Mouse (Mus musculus) neural tube, embryonic 15.5 days (tissue): ENCODE results near the gene Palld. TPM values are rescaled to one million over a fixed set of nuclear protein-coding genes. Genes with fewer than 3 reads are reported as not detected.

Experiments used
- ATAC-seq: fragments of 200-750 bp; cut with Nextera tagmentation; 2 replicates; pipeline ENCODE4 v1.8.0; 2017; ENCODE audit warnings: mild to moderate bottlenecking, moderate TSS enrichment, moderate library complexity; ENCODE audit not compliant: low FRiP score
- H3K27ac ChIP-seq: fragments of 300-500 bp; sonication (generic); replicated peaks from 2 replicates; pipeline ENCODE4 v1.5.1; 2015; ENCODE audit warnings: mild to moderate bottlenecking, inconsistent platforms
- H3K27me3 ChIP-seq: fragments of 300-500 bp; sonication (generic); replicated peaks from 2 replicates; pipeline ENCODE4 v1.6.1; 2015; ENCODE audit warnings: inconsistent platforms
- H3K36me3 ChIP-seq: fragments of 300-500 bp; sonication (generic); 2 replicates; pipeline ENCODE4 v1.6.1; 2015; ENCODE audit warnings: inconsistent platforms
- H3K4me1 ChIP-seq: fragments of 300-500 bp; sonication (generic); 2 replicates; pipeline ENCODE4 v1.6.1; 2015; ENCODE audit warnings: inconsistent platforms
- H3K4me2 ChIP-seq: fragments of 300-500 bp; sonication (generic); 2 replicates; pipeline ENCODE4 v1.6.1; 2015; ENCODE audit warnings: inconsistent platforms, mild to moderate bottlenecking, moderate library complexity
- H3K4me3 ChIP-seq: fragments of 300-500 bp; sonication (generic); replicated peaks from 2 replicates; pipeline ENCODE4 v1.5.1; 2015; ENCODE audit warnings: mild to moderate bottlenecking, inconsistent platforms
- H3K9ac ChIP-seq: fragments of 300-500 bp; sonication (generic); replicated peaks from 2 replicates; pipeline ENCODE4 v1.6.1; 2015; ENCODE audit warnings: mild to moderate bottlenecking, inconsistent platforms
- H3K9me3 ChIP-seq: fragments of 300-500 bp; sonication (generic); replicated peaks from 2 replicates; pipeline ENCODE4 v1.6.1; 2016; ENCODE audit warnings: inconsistent platforms
- WGBS: fragments of 180-500 bp; shearing (Covaris S2); methylation state at CpG from one replicate; pipeline ENCODE4 v1.1.7; 2015; ENCODE audit warnings: mixed read lengths; 5-methylcytosine and 5-hydroxymethylcytosine counted together
- polyA plus RNA-seq: library from polyadenylated mRNA; unstranded; fragments of >200 nt; fragmentation: Nextera tagmentation; extraction: Ambion mirVana; gene quantifications from 2 replicates; pipeline ENCODE4 v1.2.1, GENCODE M21; 2015

Gene Palld
- polyA plus RNA-seq, 1 experiment from 2014 or later = 16.0 TPM

DNA sequence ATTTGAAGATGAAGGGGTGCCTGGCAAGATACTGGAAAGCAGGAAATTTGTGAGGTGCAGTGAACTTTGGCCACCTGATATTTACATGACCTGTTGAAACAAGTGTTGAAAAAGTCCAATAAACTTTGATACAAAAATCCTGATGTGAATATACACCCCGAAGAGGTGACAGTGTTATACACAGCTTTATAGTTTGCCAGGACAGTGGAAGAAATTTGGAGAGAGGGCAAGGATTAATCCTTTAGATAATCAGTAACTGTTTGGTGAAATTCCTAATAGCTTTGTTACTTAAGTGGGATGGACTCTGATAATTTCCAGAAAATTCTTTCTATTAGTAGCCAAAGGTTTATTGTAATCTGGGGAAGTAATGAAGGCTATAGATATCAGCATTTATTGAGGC is 314.2 kb downstream of the Palld start:
- no peak overlapping the region for H3K27ac ChIP-seq
- H3K9ac ChIP-seq = no peak overlapping the region
- no peaks in the 10 kb centered on the region for H3K27me3 ChIP-seq
- H3K4me3 ChIP-seq = no peak overlapping the region
- no peaks in the 10 kb centered on the region for H3K36me3 ChIP-seq
- H3K4me1 ChIP-seq = peaks cover 21% of the 10 kb centered on the region
- no peak overlapping the region for H3K4me2 ChIP-seq
- no peaks in the 10 kb centered on the region for H3K9me3 ChIP-seq
- 90% methylated on average over 1 of the region's 1 CpGs for WGBS
- ATAC-seq = no peak

DNA sequence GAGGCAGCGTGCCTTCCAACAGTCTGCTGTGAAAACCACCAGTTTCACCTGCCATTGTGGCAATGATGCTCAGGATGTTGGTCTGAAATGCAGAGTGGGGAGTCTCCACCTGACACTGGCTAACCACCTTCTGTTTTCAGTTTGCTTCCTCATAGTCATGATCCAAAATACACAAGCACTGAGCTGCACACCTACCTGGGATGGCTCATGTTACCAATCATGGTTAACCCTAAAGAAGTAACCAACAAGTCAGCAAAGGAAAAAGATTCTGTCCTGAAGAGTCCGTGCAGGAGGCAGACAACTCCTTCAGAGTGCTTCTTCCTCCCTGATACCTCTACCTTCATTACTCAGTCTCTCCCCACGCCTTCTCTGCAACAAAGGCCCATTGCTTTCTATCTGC is 314.8 kb downstream of the Palld start:
- Histone ChIP-seq H3K36me3 (no peaks in the 10 kb centered on the region), H3K27ac (no peak overlapping the region), H3K9me3 (no peaks in the 10 kb centered on the region), H3K27me3 (no peaks in the 10 kb centered on the region), H3K9ac (no peak overlapping the region), H3K4me2 (no peak overlapping the region), H3K4me3 (no peak overlapping the region), H3K4me1 (peaks cover 18% of the 10 kb centered on the region)
- ATAC-seq = no peak
- WGBS = 73% methylated on average over 3 of the region's 3 CpGs

DNA sequence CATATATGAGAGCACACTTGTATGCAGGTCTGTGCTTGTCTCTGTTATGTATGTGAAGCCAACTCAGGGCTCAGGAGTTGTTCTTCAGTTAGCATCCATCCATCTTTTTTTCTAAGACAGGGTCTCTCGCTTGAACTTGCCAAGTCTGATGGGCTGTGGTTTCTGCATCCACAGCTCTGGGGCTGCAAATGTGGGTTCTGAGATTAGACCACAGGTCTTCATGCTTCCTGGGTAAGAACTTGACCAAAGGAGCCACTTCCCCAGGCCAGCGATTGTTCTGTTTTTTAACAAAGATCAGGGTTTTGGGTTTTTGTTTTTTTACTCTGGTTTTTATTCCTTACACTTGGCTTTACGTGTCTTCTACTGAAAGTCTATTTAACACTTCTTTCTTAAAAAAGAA is 316.0 kb downstream of the Palld start:
- H3K36me3 ChIP-seq = no peaks in the 10 kb centered on the region
- no peaks in the 10 kb centered on the region for H3K27me3 ChIP-seq
- no peak overlapping the region for H3K27ac ChIP-seq
- no peak overlapping the region for H3K9ac ChIP-seq
- H3K9me3 ChIP-seq = no peaks in the 10 kb centered on the region
- no peak overlapping the region for H3K4me3 ChIP-seq
- peaks cover 17% of the 10 kb centered on the region for H3K4me1 ChIP-seq
- no peak overlapping the region for H3K4me2 ChIP-seq
- 91% methylated on average over 3 of the region's 3 CpGs for WGBS
- no peak for ATAC-seq

DNA sequence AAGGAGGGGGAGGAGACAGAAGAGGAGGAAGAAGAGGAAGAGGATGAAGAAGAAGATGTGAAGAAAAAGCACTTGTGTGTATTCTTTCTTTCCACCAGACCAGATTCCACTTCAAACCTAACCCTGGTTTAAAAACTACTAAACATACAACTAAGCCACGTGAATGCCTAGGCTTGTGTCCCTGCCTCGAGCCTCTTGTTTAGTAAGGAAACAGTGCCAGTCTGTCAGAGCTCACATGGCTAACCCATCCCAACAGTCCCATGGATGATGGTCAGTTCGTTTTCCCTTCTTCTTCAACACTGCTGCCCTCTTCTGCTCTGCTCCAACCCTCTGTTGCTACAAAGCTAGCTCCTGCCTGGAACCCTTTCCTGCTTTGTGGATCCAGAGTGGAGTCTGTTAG is 316.7 kb downstream of the Palld start:
- WGBS = 78% methylated on average over 3 of the region's 3 CpGs
- no peak for ATAC-seq
- H3K27ac ChIP-seq = no peak overlapping the region

DNA sequence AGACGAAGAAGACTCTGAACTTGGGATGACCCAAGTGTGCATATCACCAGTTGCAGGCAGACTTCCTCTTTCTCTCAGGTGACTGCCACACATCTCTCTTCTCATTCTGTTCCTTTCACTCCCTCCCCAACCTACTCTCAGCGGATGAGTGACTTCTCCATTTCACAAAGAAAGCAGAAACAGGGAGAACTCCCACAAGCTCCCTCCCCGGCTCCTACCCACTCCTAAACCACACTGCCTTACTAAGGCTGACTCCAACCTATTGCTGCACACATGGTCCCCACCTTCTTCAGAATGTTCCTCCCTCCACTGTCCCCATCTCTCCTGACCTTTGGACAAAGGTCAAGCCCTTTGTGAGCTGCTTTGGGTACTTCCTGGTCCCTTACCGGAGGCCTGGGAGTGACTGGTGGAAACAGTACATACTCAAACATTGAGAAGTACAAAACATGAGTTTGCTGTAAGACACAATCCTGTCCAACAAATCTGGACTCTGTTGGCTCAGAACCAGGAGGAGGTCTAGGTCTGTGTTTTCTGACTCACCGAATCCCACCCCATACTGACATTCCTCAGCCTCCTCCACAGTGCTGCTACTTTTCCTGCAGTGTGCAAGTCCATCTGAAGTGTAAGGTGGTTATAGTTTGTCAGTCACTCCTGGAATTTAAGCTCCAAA is 317.6 kb downstream of the Palld start:
- H3K27ac ChIP-seq = no peak overlapping the region
- H3K4me2 ChIP-seq = no peak overlapping the region
- H3K36me3 ChIP-seq = no peaks in the 10 kb centered on the region
- no peak for ATAC-seq
- H3K27me3 ChIP-seq = no peaks in the 10 kb centered on the region
- no peak overlapping the region for H3K9ac ChIP-seq
- peaks cover 5% of the 10 kb centered on the region for H3K4me1 ChIP-seq
- no peak overlapping the region for H3K4me3 ChIP-seq
- no peaks in the 10 kb centered on the region for H3K9me3 ChIP-seq
- 86% methylated on average over 5 of the region's 5 CpGs for WGBS

More for the DNA sequence above, 316.7 kb downstream of the Palld start:
- Histone ChIP-seq H3K4me1 (peaks cover 9% of the 10 kb centered on the region), H3K4me2 (no peak overlapping the region), H3K9me3 (no peaks in the 10 kb centered on the region), H3K27me3 (no peaks in the 10 kb centered on the region), H3K4me3 (no peak overlapping the region), H3K36me3 (no peaks in the 10 kb centered on the region), H3K9ac (no peak overlapping the region)

DNA sequence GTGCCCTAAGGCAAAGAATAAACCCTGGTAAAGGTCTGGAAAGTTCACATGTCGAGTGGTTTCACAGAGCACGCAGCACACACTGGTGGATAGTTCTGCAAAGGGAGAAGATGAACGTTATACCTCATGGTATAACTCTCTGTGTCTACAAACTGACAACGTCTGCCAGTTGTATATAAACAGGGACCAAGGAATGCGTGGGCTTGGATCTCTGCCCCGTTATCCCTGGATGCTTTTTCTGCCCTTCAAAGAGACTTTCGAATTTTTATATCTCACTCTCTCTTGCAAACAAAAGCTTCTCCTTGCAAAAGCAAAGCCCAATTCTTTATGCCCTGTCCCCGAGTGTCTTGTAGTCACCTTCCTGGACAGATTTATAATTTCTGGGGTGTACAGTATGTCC is 319.9 kb downstream of the Palld start:
- 79% methylated on average over 8 of the region's 8 CpGs for WGBS
- no peak overlapping the region for H3K4me2 ChIP-seq
- no peaks in the 10 kb centered on the region for H3K27me3 ChIP-seq
- no peaks in the 10 kb centered on the region for H3K36me3 ChIP-seq
- H3K4me3 ChIP-seq = no peak overlapping the region
- ATAC-seq = no peak
- H3K9me3 ChIP-seq = no peaks in the 10 kb centered on the region
- peaks cover 5% of the 10 kb centered on the region; the same call in 1 of the 2 replicates for H3K4me1 ChIP-seq
- H3K27ac ChIP-seq = no peak overlapping the region
- no peak overlapping the region for H3K9ac ChIP-seq

DNA sequence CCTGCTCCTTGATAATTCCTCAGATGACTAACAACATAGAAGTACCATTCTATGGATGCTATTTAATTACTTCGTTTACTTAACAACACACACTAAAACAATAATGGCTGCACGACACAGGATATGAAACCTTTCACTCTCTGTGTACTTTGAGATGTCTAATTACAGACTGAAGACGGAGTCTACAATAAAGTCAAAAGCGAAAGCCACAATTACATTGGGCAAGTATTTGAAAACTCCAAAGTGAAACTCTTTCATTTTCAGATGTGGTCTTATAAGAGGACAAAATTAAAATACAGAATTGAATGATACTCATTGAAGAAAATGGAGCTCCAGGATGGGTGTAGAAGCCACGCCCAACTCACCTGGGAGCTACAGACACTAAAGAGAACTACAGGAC is 321.2 kb downstream of the Palld start:
- no peaks in the 10 kb centered on the region for H3K9me3 ChIP-seq
- 82% methylated on average over 5 of the region's 5 CpGs for WGBS
- H3K4me3 ChIP-seq = no peak overlapping the region
- H3K36me3 ChIP-seq = no peaks in the 10 kb centered on the region
- no peak overlapping the region for H3K27ac ChIP-seq
- H3K4me1 ChIP-seq = peaks cover 5% of the 10 kb centered on the region; the same call in 1 of the 2 replicates
- no peak for ATAC-seq
- H3K4me2 ChIP-seq = no peak overlapping the region
- no peak overlapping the region for H3K9ac ChIP-seq
- no peaks in the 10 kb centered on the region for H3K27me3 ChIP-seq

DNA sequence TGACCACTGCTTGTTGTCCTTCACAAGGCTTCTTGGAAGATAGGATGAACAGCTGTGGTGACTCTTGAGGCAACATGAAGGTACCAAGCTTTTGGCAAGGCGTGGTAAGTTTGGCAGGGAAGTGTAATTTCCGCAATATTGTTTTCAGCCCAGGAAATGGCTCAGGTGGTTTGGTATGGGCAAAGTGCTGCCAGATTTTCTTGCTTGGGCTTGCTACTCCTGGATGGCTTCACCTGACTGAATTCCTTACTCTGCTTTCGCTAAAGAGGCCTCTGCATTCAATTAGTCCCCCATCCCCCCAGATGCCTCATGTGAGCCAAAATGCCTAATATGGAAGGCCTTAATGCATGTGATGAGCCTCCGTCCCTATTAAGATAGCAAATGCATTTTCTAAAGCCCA is 322.7 kb downstream of the Palld start:
- H3K4me3 ChIP-seq = no peak overlapping the region
- WGBS = 75% methylated on average over 4 of the region's 4 CpGs
- H3K9me3 ChIP-seq = no peaks in the 10 kb centered on the region
- H3K9ac ChIP-seq = no peak overlapping the region
- H3K27me3 ChIP-seq = no peaks in the 10 kb centered on the region
- no peak overlapping the region for H3K4me2 ChIP-seq
- H3K4me1 ChIP-seq = peaks cover 5% of the 10 kb centered on the region; the same call in 1 of the 2 replicates
- no peak for ATAC-seq
- H3K36me3 ChIP-seq = no peaks in the 10 kb centered on the region
- no peak overlapping the region for H3K27ac ChIP-seq

DNA sequence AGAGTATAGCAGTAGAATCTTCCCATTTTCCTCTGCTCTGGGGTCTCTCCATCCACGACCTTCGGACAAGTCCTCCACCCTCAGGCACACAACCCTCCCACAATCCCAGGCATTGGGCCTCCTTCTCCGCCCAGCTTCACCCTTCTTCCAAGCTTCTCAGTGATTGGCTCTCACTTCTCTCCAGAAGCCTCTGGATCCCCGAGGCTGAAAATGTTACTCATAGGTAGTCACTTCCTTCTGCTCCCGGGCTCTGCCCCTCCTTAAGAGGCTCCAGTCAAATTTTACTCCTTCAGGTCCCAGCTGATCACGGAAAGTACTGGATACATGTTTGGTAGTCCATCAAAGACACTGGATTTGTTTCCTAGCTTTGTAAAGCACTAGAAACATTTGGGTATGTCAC is 323.7 kb downstream of the Palld start:
- WGBS = 91% methylated on average over 6 of the region's 6 CpGs
- H3K9me3 ChIP-seq = no peaks in the 10 kb centered on the region
- no peak overlapping the region for H3K9ac ChIP-seq
- H3K4me3 ChIP-seq = no peak overlapping the region
- no peak overlapping the region for H3K27ac ChIP-seq
- peaks cover 5% of the 10 kb centered on the region; the same call in 1 of the 2 replicates for H3K4me1 ChIP-seq
- no peak overlapping the region for H3K4me2 ChIP-seq
- ATAC-seq = no peak
- H3K36me3 ChIP-seq = no peaks in the 10 kb centered on the region
- no peaks in the 10 kb centered on the region for H3K27me3 ChIP-seq

DNA sequence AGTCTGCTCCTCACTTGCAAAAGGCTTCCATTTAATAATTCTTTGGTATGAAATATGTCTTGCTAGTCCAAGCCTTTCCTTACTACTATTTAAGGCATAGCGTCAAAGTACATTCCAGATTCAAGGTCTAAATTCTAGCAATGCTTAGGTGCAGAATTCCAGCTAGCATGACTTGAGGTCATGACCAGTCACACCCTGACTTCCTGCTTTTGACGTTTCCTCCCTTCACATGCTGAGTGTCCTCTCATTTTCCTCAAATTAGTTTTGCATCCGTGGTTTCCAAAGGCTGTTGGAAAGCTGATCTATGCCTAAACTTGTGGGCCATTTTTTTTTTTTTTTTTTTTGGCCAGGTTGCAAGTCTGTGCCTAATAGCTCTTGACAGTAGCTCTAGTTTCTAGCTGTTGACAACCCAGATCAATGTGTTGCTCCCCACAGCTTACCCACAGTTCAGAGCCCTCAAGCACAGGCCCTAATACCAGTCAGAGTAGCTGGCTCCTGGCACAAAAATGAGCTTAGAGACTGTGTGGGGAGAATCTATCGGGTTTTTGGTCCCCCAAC is 327.3 kb downstream of the Palld start:
- 68% methylated on average over 4 of the region's 4 CpGs for WGBS
- ATAC-seq = no peak
- Histone ChIP-seq H3K9ac (no peak overlapping the region), H3K27me3 (no peaks in the 10 kb centered on the region), H3K4me1 (peaks cover 5% of the 10 kb centered on the region; the same call in 1 of the 2 replicates), H3K9me3 (no peaks in the 10 kb centered on the region), H3K4me3 (no peak overlapping the region), H3K27ac (no peak overlapping the region), H3K36me3 (no peaks in the 10 kb centered on the region), H3K4me2 (no peak overlapping the region)

DNA sequence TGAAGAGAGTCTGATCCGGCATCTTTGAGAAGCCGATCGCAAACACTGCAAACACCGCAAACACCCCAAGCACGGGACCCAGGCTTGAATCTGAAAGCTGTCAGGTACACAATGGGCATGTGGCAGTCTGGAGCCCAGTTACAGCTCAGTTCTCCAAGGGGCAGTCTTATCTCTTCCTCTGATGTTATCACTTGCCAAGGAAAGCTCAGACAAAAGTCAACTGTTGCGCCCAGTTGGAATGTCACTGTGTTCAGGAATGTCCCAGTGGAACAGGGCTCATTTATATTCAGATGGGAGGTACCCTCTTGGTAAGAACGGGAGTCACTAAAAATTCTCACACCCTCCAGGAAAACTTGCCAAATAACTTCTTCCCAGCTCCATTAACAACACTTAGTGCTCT is 328.0 kb downstream of the Palld start:
- Histone ChIP-seq H3K27ac (no peak overlapping the region), H3K27me3 (no peaks in the 10 kb centered on the region), H3K36me3 (no peaks in the 10 kb centered on the region), H3K4me1 (no peaks in the 10 kb centered on the region), H3K4me2 (no peak overlapping the region), H3K4me3 (no peak overlapping the region), H3K9me3 (no peaks in the 10 kb centered on the region), H3K9ac (no peak overlapping the region)
- WGBS = 86% methylated on average over 7 of the region's 7 CpGs
- ATAC-seq = no peak

DNA sequence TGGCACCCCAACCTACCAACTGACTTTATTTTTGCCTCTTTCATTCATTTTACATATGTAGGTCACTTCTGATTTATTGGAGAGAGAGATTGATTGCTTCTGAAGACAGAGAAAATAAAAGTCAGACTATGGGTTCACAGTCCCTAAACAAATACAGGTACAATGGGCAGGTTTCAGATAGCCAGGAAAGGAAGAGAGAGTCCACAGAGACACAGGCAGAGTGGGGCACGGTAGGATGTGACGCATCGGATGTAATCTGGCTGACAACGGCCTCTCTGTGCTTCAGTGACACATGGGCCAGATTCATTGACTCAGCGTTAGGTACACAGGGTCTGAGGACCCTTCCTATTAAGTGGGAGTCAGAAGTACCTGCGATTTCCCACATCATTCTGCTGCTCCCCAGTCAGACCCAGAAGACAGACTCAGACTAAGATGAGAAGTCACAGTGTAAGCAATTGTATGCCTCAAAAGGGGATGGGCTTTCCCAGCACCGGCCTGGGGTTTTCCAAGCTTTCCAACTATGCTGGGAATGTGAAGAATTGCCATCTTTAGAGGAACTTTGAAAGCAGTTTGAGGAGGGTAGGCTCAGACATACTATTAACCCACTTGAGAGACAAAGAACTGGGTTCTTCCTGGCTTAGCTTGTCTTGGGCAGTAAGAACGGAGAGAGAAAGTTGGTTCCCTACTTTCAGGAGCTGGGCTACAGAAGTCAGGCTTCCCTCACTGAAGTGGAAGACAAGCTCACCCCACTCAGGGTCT is 329.1 kb downstream of the Palld start:
- H3K36me3 ChIP-seq = no peaks in the 10 kb centered on the region
- no peaks in the 10 kb centered on the region for H3K9me3 ChIP-seq
- 79% methylated on average over 8 of the region's 8 CpGs for WGBS
- no peak for ATAC-seq
- no peak overlapping the region for H3K4me3 ChIP-seq
- H3K4me1 ChIP-seq = no peaks in the 10 kb centered on the region
- no peaks in the 10 kb centered on the region for H3K27me3 ChIP-seq
- no peak overlapping the region for H3K9ac ChIP-seq
- H3K4me2 ChIP-seq = no peak overlapping the region
- H3K27ac ChIP-seq = no peak overlapping the region
